Mouse (Mus musculus) embryonic facial prominence, embryonic 13.5 days (tissue): Measurements from ENCODE around the gene Adgra1. TPM values are rescaled to one million over a fixed set of nuclear protein-coding genes. Genes with fewer than 3 reads are reported as not detected.

Experiments
- ATAC-seq: fragments of 200-750 bp; cut with Nextera tagmentation; 2 replicates; pipeline ENCODE4 v1.8.0; 2017; ENCODE audit warnings: low read depth; ENCODE audit not compliant: insufficient number of reproducible peaks, insufficient read depth, low FRiP score, low TSS enrichment
- H3K27ac ChIP-seq: fragments of 300-500 bp; sonication (generic); 2 replicates; pipeline ENCODE4 v1.5.1; 2015; ENCODE audit warnings: moderate library complexity, mild to moderate bottlenecking, inconsistent platforms
- H3K27me3 ChIP-seq: fragments of 300-500 bp; sonication (generic); 2 replicates; pipeline ENCODE4 v1.6.1; 2015; ENCODE audit warnings: mild to moderate bottlenecking, inconsistent platforms
- H3K36me3 ChIP-seq: fragments of 300-500 bp; sonication (generic); 2 replicates; pipeline ENCODE4 v1.6.1; 2015; ENCODE audit warnings: mild to moderate bottlenecking, inconsistent platforms
- H3K4me1 ChIP-seq: fragments of 300-500 bp; sonication (generic); 2 replicates; pipeline ENCODE4 v1.6.1; 2015; ENCODE audit warnings: inconsistent platforms
- H3K4me2 ChIP-seq: fragments of 300-500 bp; sonication (generic); 2 replicates; pipeline ENCODE4 v1.6.1; 2015; ENCODE audit warnings: moderate library complexity, mild to moderate bottlenecking, inconsistent platforms
- H3K4me3 ChIP-seq: fragments of 300-500 bp; sonication (generic); 2 replicates; pipeline ENCODE4 v1.5.1; 2015; ENCODE audit warnings: mild to moderate bottlenecking, inconsistent platforms
- H3K9ac ChIP-seq: fragments of 300-500 bp; sonication (generic); 2 replicates; pipeline ENCODE4 v1.6.1; 2015; ENCODE audit warnings: mild to moderate bottlenecking, inconsistent platforms
- H3K9me3 ChIP-seq: fragments of 300-500 bp; sonication (generic); 2 replicates; pipeline ENCODE4 v1.6.1; 2016; ENCODE audit warnings: inconsistent platforms
- WGBS: fragments of 180-500 bp; shearing (Covaris S2); methylation state at CpG from one replicate; pipeline ENCODE4 v1.1.7; 2015; ENCODE audit warnings: mixed read lengths; 5-methylcytosine and 5-hydroxymethylcytosine counted together
- polyA plus RNA-seq: library from polyadenylated mRNA; unstranded; fragments of >200 nt; fragmentation: Nextera tagmentation; extraction: Ambion mirVana; gene quantifications from 2 replicates; pipeline ENCODE4 v1.2.1, GENCODE M21; 2015

Gene Adgra1
- polyA plus RNA-seq, 1 experiment from 2014 or later: 1.4 TPM

GRCm38 (mm10) chr7:139851098-139851497 lies 17.1 kb downstream of the Adgra1 start:
- no peak overlapping the region for H3K27ac ChIP-seq
- no peaks in the 10 kb centered on the region for H3K36me3 ChIP-seq
- WGBS: 59% methylated on average over 6 of the region's 6 CpGs
- H3K9ac ChIP-seq: no peak overlapping the region
- no peak overlapping the region for H3K4me3 ChIP-seq
- no peaks in the 10 kb centered on the region for H3K4me1 ChIP-seq
- H3K4me2 ChIP-seq: no peak overlapping the region
- H3K9me3 ChIP-seq: no peaks in the 10 kb centered on the region
- no peaks in the 10 kb centered on the region; the same call in 1 of the 2 replicates for H3K27me3 ChIP-seq
- ATAC-seq: no peak

GRCm38 (mm10) chr7:139855261-139855660 lies 21.3 kb downstream of the Adgra1 start:
- Histone ChIP-seq H3K9ac (no peak overlapping the region), H3K4me2 (no peak overlapping the region), H3K9me3 (no peaks in the 10 kb centered on the region), H3K27me3 (no peaks in the 10 kb centered on the region; the same call in 1 of the 2 replicates), H3K27ac (no peak overlapping the region), H3K36me3 (no peaks in the 10 kb centered on the region), H3K4me1 (no peaks in the 10 kb centered on the region), H3K4me3 (no peak overlapping the region)
- ATAC-seq: no peak
- WGBS: 68% methylated on average over 11 of the region's 11 CpGs

GRCm38 (mm10) chr7:139861411-139861810 lies 27.4 kb downstream of the Adgra1 start:
- Histone ChIP-seq H3K4me2 (no peak overlapping the region), H3K4me3 (no peak overlapping the region), H3K4me1 (no peaks in the 10 kb centered on the region), H3K9ac (no peak overlapping the region), H3K36me3 (no peaks in the 10 kb centered on the region), H3K27me3 (no peaks in the 10 kb centered on the region), H3K9me3 (no peaks in the 10 kb centered on the region), H3K27ac (no peak overlapping the region)
- 20% methylated on average over 3 of the region's 3 CpGs for WGBS
- ATAC-seq: no peak

- Histone ChIP-seq H3K27ac (no peak overlapping the region), H3K9me3 (no peaks in the 10 kb centered on the region), H3K27me3 (no peaks in the 10 kb centered on the region), H3K9ac (no peak overlapping the region), H3K4me1 (no peaks in the 10 kb centered on the region), H3K4me3 (no peak overlapping the region), H3K36me3 (no peaks in the 10 kb centered on the region), H3K4me2 (no peak overlapping the region)
- WGBS: 71% methylated on average over 2 of the region's 2 CpGs
- no peak for ATAC-seq
These were observed 29.1 kb downstream of the Adgra1 start for GRCm38 (mm10) chr7:139863076-139863475.

GRCm38 (mm10) chr7:139864253-139864652 lies 30.3 kb downstream of the Adgra1 start:
- 48% methylated on average over 2 of the region's 2 CpGs for WGBS
- Histone ChIP-seq H3K4me3 (no peak overlapping the region), H3K4me2 (no peak overlapping the region), H3K9me3 (no peaks in the 10 kb centered on the region), H3K27me3 (no peaks in the 10 kb centered on the region), H3K9ac (no peak overlapping the region), H3K36me3 (no peaks in the 10 kb centered on the region), H3K4me1 (no peaks in the 10 kb centered on the region), H3K27ac (no peak overlapping the region)
- ATAC-seq: no peak

- Histone ChIP-seq H3K27me3 (no peaks in the 10 kb centered on the region), H3K36me3 (no peaks in the 10 kb centered on the region), H3K4me1 (no peaks in the 10 kb centered on the region), H3K4me3 (no peak overlapping the region), H3K4me2 (no peak overlapping the region), H3K9ac (no peak overlapping the region), H3K27ac (no peak overlapping the region), H3K9me3 (no peaks in the 10 kb centered on the region)
- no peak for ATAC-seq
- WGBS: 68% methylated on average over 1 of the region's 1 CpGs
These were observed 30.9 kb downstream of the Adgra1 start for GRCm38 (mm10) chr7:139864871-139865270.

GRCm38 (mm10) chr7:139871014-139871413 lies 37.0 kb downstream of the Adgra1 start:
- Histone ChIP-seq H3K27me3 (no peaks in the 10 kb centered on the region), H3K4me2 (no peak overlapping the region)
- WGBS: 88% methylated on average over 5 of the region's 5 CpGs

GRCm38 (mm10) chr7:139877167-139877792 lies 43.3 kb downstream of the Adgra1 start:
- H3K4me3 ChIP-seq: no peak overlapping the region
- no peaks in the 10 kb centered on the region for H3K36me3 ChIP-seq
- no peaks in the 10 kb centered on the region for H3K4me1 ChIP-seq
- no peak overlapping the region for H3K4me2 ChIP-seq
- H3K27me3 ChIP-seq: no peaks in the 10 kb centered on the region
- 66% methylated on average over 10 of the region's 10 CpGs for WGBS
- H3K9me3 ChIP-seq: no peaks in the 10 kb centered on the region
- H3K27ac ChIP-seq: no peak overlapping the region
- ATAC-seq: no peak
- no peak overlapping the region for H3K9ac ChIP-seq

More at GRCm38 (mm10) chr7:139871014-139871413, 37.0 kb downstream of the Adgra1 start:
- Histone ChIP-seq H3K36me3 (no peaks in the 10 kb centered on the region), H3K4me1 (no peaks in the 10 kb centered on the region), H3K4me3 (no peak overlapping the region), H3K9ac (no peak overlapping the region), H3K9me3 (no peaks in the 10 kb centered on the region), H3K27ac (no peak overlapping the region)
- ATAC-seq: no peak

- Histone ChIP-seq H3K9me3 (no peaks in the 10 kb centered on the region), H3K4me1 (no peaks in the 10 kb centered on the region), H3K4me2 (no peak overlapping the region), H3K27me3 (no peaks in the 10 kb centered on the region), H3K4me3 (no peak overlapping the region), H3K36me3 (no peaks in the 10 kb centered on the region), H3K9ac (no peak overlapping the region), H3K27ac (no peak overlapping the region)
- WGBS: 81% methylated on average over 5 of the region's 5 CpGs
- ATAC-seq: no peak
These were observed 44.1 kb downstream of the Adgra1 start for GRCm38 (mm10) chr7:139878122-139878521.

- H3K4me2 ChIP-seq: no peak overlapping the region
- H3K9me3 ChIP-seq: no peaks in the 10 kb centered on the region
- no peaks in the 10 kb centered on the region for H3K4me1 ChIP-seq
- ATAC-seq: no peak
- WGBS: 51% methylated on average over 6 of the region's 6 CpGs
- H3K36me3 ChIP-seq: no peaks in the 10 kb centered on the region
- H3K9ac ChIP-seq: no peak overlapping the region
- no peak overlapping the region for H3K4me3 ChIP-seq
- no peaks in the 10 kb centered on the region for H3K27me3 ChIP-seq
- no peak overlapping the region for H3K27ac ChIP-seq
These were observed 44.6 kb downstream of the Adgra1 start for GRCm38 (mm10) chr7:139878621-139879020.

GRCm38 (mm10) chr7:139883545-139883944 lies 49.6 kb downstream of the Adgra1 start:
- Histone ChIP-seq H3K36me3 (no peaks in the 10 kb centered on the region), H3K27ac (no peak overlapping the region), H3K9me3 (no peaks in the 10 kb centered on the region), H3K4me2 (no peak overlapping the region), H3K9ac (no peak overlapping the region), H3K4me1 (no peaks in the 10 kb centered on the region), H3K27me3 (no peaks in the 10 kb centered on the region), H3K4me3 (no peak overlapping the region)
- no peak for ATAC-seq
- WGBS: 49% methylated on average over 4 of the region's 4 CpGs

GRCm38 (mm10) chr7:139891779-139892178 lies 57.8 kb downstream of the Adgra1 start:
- no peak overlapping the region for H3K9ac ChIP-seq
- no peaks in the 10 kb centered on the region for H3K9me3 ChIP-seq
- no peak overlapping the region for H3K4me3 ChIP-seq
- no peak overlapping the region for H3K4me2 ChIP-seq
- H3K27ac ChIP-seq: no peak overlapping the region
- no peaks in the 10 kb centered on the region for H3K36me3 ChIP-seq
- 76% methylated on average over 5 of the region's 5 CpGs for WGBS
- peaks cover 53% of the 10 kb centered on the region for H3K27me3 ChIP-seq
- no peak for ATAC-seq
- peaks cover 11% of the 10 kb centered on the region; the same call in 1 of the 2 replicates for H3K4me1 ChIP-seq
